Mouse (Mus musculus) frontal cortex, postnatal 25 days (tissue): ENCODE measurements around the gene Prpf4.

Experiments used
- DNase-seq, 2 experiments: peaks; one replicate each; pipeline ENCODE4 v3.0.0; 2022; ENCODE audit warnings: low spot score in 2 of 2

The Prpf4 gene

GRCm38 (mm10) chr4:62408601-62409282 lies at the start of gene Prpf4, which contains the start of gene Cdc26:
Gene Prpf4 (plus strand): TSS chr4:62408797.
Gene Cdc26 (minus strand): TSS chr4:62408642.
- peak; percentile 95 to 96 for DNase-seq

DNA sequence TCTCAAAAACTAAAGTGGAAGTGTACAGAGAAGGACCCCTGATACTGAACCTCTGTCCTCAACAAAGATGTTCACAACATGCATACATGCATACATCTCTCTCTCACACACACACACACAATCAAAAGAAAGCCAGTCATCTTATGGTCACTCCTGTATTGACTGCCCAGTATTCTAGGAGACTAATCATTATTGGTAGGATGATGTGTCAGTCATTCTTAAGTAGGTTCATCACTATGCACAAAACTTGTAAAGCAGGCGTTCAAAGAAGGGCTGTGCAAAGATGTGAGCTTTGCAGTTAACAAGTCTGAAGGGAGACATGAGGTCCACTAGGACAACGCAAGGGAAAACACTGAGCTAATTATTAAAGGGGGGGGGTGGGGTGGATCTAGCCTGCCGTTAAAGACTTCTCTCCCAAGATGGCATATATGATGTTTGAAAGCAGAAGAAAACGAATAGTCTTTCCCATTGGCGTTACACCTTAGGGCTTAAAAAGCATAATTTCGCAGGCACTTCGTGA lies 49.3 kb upstream of the Prpf4 start:
- DNase-seq: no peak

GRCm38 (mm10) chr4:62360088-62360804 lies 48.4 kb upstream of the Prpf4 start, which contains the start of the genes Fkbp15 and Slc31a1:
Gene Fkbp15 (minus strand): TSS chr4:62360548.
Gene Slc31a1 (plus strand): TSS chr4:62360727.
- DNase-seq: peak; percentile 94 to 96

GRCm38 (mm10) chr4:62360805-62361455 lies 47.7 kb upstream of the Prpf4 start:
- no peak for DNase-seq

GRCm38 (mm10) chr4:62361571-62361970 lies 47.0 kb upstream of the Prpf4 start:
- no peak for DNase-seq

DNA sequence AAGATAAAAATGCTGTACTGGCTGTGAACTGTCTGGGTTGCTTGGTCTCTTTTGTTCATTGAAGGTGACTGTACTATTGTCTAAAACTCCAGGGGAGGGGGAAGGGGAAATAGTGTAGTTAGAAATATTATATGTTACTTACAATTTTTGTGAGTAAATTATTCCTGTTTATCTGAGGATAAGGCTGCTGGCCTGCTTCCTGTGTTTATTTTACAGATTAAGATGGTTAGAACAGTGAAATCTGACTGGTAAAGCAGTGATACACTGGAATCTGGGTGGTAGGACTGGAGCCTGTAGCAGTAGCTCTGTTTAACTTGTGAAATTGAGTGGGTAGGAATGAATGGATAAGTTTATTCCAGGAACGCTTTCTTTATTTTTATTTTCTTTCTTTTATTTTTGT lies 46.6 kb upstream of the Prpf4 start:
- no peak for DNase-seq

GRCm38 (mm10) chr4:62362437-62362836 lies 46.2 kb upstream of the Prpf4 start:
- no peak for DNase-seq

- no peak for DNase-seq
Measured at GRCm38 (mm10) chr4:62364299-62364698, 44.3 kb upstream of the Prpf4 start.

DNA sequence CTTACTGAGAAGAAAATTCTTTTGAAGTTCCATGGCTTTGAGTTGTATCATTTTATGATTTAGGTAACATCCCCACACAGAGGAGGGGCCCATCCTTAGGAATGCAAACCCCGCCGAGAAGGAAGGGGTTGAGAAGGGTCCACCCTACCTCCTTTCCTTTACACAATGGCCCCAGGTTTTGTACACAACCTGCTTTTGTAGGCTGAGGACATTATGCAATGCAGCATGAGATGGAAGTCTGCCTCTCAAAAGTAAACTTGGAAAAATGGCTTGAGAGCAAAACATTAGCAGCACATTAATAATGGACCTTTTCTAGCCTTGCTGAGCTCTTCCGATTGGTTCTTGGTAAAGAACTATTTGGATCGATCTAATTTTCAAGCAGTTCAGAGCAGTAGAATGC lies 42.3 kb upstream of the Prpf4 start:
- DNase-seq: no peak

GRCm38 (mm10) chr4:62367586-62367985 lies 41.0 kb upstream of the Prpf4 start:
- DNase-seq: no peak

- DNase-seq: no peak
Measured at GRCm38 (mm10) chr4:62369091-62369490, 39.5 kb upstream of the Prpf4 start.

- DNase-seq: no peak
Measured at GRCm38 (mm10) chr4:62372410-62372809, 36.2 kb upstream of the Prpf4 start.

GRCm38 (mm10) chr4:62372818-62373520 lies 35.6 kb upstream of the Prpf4 start:
- no peak for DNase-seq

GRCm38 (mm10) chr4:62373668-62374067 lies 34.9 kb upstream of the Prpf4 start:
- DNase-seq: no peak

GRCm38 (mm10) chr4:62374342-62374741 lies 34.3 kb upstream of the Prpf4 start:
- DNase-seq: no peak

DNA sequence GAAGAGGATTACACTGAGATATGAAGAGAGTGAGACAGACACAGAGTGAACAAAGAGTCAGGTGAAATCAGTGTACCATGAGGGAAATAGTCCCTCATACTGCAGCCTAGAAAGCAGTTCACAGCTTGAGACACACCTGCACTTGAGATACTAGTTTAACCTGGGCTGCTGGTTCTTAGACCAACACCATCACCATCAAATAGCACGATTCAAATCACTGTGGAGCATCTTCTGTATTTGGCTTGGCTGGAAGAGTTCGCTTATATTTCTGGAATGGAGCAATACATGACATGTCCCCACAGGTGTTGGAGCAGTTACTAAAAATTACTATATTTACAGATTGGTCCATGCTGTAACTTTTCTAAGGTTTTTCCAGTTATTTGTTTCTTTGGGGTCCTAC lies 32.5 kb upstream of the Prpf4 start:
- no peak for DNase-seq

- DNase-seq: no peak
Measured at GRCm38 (mm10) chr4:62379724-62380381, 28.7 kb upstream of the Prpf4 start.

DNA sequence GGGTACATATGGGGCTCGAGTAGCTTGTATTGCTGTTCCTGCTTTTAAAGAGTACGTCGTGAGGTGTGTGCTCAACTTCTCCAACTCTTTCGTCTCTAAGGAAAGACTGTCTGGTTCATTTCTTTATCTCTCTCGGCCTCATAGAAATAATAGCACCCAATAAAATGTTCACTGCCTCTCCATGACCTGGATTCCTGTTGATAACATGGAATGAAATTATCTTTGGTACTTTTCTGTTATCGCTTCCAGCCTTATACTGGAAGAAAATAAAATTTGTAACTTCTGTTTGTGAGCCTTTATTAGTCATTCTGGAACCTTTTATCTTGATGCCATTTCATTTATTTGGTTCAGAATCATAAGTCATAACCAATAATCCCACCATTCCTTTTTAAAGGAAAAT lies 25.4 kb upstream of the Prpf4 start:
- DNase-seq: no peak

DNA sequence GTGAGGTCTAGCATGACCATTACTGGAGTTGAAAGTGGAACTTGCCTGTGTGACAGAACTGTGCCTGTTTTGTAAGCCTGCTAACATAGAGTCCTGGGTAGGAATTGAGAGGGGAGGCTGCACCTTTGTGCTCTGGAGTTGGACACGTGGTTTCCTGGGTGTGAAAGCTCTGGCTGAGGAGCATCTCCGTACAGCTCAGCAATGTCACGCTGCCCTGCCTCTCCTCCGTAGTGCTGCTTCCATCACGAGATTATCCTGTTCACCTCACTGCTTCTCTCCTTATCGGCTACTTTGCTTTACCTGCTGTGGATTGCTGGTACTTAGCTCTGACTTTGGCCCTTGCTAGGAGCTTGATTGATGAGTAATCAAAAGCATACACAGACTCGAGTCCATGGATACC lies 24.8 kb upstream of the Prpf4 start:
- DNase-seq: no peak

DNA sequence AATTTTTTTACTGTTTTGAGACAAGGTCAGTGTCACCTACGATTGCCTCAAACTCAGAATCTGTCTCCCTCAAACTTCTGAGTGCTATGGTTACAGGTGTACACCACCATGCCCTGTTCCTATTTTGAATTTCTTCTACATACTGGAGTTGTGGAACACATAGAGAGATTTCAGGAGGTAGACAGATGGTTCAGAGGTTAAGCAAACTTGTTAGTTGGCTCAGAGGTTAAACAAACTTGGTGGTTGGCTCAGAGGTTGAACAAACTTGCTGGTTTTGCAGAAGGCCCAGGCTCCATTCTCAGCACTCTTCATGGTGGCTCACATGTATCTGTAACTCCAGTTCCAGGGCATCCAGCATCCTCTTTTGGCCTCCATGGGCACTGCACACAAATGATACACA lies 24.4 kb upstream of the Prpf4 start:
- DNase-seq: no peak

DNA sequence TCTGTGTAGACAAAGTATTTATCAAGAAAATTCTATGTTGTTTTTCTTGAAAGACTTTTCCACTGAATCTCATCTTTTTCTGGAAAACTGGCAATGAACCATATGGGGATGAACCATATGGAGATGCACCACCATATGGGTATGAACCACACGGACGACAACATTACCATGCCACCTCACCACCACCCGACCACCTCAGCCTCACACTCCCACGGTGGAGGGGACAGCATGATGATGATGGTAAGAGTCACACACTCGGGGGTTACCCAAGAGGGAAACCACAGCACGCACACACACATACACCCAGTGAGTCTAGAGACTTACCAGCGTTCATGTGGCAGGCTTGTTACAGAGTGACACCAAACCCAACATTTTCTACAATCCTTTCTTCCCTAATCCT lies 23.2 kb upstream of the Prpf4 start:
- no peak for DNase-seq
